Mouse (Mus musculus) urinary bladder, adult 18-20 months (tissue): ENCODE data around the gene Magi1.
A peak's percentile ranks its signal among the peaks of the same experiment; 100 is the strongest.

Source experiments
- DNase-seq, 2 experiments: peaks; one replicate each; pipeline ENCODE4 v3.0.0; 2022; ENCODE audit warnings: low spot score in 2 of 2, mixed read lengths in 2 of 2

The Magi1 gene

DNA sequence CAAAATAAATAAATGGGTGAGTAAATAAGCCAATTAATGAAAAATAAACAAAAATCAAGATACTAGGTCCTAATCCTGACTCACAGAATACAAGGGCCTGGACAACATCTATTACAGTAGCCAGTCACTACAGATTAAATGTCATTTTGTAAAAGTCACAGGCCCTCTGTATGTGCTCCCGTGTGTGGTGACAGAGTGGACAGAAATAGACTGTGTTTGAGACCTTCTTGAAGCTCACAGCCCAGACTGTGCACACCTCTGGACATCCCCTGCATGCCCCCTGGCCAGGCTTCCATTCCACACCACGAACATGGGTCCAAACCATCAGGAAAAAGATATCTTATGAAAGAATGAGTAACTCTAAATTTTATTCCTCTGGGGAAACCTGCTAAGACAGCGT, 300.2 kb downstream of the Magi1 start:
- no peak for DNase-seq

DNA sequence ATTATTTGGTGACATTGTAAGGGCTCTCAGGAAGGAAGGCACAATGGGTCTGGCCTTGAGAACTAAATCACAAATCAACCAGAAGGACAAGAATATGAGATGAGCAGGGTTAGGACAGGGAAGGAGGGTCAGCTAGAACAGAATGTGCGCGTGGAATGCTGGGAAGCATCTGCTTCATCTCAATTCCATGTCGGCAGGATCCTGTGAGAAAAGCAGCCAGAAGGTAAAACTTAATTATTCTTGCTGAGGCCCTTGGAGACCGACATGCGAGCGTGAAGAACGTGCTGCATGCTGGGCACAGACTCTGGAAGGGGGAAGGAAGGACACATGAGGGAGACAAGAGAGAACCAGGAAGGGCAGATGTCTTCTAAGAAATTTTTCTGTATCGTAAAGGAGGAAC, 302.5 kb downstream of the Magi1 start:
- DNase-seq: no peak

DNA sequence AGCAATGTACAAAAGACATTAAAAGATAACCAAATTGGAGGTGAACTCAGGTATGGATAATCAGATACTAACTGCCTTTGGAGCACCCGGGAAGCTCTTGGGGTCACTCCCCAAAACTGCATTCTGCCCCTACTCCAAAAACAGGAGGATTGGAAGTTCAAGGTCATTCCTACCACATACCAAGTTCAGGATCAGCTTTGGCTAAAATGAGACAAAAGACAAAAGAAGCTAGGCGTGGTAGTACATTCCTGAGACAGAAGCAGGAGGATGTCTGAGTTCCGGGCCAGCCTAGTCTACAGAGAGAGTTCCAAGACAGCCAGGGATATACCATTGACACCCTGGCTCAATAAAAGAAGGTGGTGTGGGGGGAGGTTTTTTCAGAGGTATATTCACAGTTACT, 304.5 kb downstream of the Magi1 start:
- DNase-seq: no peak

DNA sequence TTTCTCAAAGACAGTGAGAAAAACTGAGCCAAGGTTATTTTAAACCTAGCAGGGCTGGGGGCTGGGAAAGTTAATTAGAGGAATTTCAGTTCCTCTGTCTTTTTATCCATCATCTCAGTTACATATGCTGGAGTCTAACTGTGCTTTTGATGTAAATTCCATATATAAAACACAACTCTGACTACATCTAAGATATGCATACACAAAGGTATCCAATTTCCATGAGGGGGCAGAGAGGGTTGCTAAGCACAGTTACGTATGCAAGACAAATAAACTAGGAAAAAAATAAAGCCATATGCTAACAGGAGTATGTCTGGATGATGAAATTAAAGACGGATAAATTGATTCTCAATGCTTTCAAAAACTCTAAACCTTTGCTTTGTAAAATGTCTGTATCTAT, 315.0 kb downstream of the Magi1 start:
- DNase-seq: no peak

DNA sequence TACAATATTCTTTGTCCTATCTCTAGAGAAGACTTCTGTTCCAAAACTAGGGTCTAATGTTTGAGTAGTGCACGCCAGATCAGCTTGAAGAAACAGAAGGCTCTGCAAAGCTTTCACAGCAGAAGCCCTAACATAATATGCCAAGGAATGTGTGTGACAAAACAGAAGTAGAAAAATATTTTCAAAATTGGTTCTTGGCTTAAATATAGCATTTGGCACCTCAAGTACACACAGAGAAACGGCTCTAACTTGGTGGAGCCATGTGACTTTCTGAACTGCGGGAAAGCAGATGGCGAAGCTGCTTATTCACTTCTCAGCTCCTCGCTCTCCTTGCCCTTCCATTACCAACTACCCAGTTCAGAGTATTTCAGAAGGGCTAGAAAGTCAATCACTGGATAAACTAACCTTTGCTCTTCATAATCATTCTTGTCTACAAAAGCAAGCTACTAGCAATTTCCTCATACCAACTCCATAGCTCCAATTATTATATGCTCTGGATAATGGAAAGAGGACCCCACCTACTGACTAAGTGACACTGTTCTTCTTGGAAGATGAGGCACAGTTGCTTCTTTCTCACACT, 320.9 kb downstream of the Magi1 start:
- DNase-seq: no peak

DNA sequence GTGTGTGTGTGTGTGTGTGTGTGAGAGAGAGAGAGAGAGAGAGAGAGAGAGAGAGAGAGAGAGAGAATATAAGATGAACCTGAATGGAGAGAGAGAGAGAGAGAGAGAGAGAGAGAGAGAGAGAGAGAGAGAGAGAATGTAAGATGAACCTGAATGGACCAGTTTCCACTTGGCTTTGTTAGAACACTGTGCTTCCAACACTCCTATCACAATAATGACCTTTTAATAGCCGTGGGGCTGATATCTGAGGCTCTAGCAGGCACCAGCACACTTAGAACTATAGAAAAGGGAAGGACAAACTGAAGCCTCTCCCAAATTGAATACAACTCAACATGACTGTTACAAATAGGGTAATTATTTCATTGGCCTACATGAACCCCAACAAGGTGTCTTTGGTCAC, 321.9 kb downstream of the Magi1 start:
- DNase-seq: no peak

DNA sequence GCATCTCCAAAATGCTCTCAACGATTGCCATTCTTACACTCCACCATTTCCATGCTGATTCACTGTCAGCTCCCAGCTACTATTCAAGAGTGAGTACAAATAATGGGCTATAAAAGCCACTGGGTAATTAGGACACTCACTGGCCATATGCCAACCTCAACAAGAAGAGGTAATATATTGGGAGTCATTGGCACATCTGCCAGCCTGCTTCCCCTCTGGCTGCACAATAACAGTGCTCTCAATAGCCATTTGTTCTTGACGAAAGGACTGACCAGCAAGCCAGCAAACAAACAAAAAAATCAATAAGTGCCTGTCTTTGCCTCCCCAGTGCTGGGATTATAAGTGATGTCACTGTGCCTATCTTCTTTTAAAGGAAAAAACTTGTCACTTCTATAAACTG, 326.5 kb downstream of the Magi1 start:
- no peak for DNase-seq

DNA sequence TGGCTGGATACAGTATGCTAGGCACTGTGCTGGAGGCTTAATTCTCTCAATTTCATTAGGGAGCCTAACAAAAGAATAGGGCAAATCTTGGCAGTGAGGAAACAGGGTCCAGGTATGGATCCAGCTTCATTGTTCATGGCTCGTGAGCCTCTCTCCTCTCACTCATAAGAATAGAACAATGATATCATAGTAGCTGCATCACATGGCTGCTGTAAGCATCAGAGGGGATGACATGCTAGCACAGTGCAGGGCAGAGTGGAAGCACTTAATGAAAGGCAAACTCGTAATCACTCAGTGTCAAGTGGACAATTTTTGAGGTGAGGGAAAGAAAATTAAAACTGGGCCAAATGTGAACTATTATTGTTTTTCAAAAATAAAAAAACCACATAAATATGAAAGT, 337.1 kb downstream of the Magi1 start:
- no peak for DNase-seq

DNA sequence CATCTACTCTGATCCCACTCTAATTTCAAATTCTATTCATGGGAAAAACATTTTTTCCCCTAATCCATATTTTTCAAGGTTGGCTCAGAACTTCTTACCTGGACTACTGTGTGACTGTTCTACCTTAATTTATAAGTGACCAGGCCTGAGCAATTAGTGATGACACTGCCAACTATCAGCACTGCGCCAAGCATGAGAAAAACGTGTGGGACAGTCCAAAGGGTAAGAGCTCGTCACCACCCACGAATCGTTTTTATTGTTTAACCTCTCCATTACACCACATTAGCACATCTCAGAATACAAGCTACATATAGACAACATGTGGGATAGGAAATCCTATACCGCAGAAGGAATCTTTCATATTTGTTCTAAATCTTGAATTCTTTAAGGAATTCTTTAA, 347.4 kb downstream of the Magi1 start:
- DNase-seq: no peak

DNA sequence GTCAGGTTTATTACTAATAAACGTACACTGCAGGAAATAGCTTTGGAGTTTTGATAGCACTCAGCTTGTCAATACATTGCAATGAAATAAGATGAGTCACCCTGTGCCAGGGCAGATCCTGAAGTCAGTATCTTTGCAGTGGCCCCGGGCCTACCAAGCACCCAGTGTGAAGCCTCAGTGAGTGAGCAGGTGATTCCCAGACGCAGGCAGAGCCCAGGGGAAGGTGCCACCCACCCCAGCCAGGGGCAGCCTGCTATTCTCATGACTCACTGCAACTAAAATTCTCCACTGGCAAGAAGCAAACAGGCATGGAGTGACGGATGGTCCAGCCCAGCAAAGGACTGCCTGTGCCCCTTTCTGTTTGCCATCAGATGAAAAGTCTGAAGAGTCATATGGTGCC, 347.9 kb downstream of the Magi1 start:
- peak in 1 of 2 experiments; percentile 4 for DNase-seq

DNA sequence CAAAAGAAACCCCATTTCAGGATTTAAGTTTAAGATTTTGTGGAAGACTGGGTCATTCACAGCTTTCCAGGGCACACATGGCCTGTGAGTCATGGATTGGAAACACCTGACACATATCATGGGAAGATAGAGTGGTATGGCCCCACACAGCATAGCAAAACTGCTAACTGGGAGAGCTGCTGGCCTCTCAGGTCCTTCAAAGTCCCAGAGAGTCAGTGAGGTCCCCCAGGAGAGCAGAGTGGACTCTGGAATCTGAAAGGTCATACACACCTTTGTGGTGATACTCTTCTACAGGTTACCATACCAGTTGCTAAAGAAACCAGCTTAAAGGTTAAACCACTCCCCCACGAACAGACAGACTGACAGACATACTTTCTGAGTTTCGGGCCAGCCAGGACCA, 349.0 kb downstream of the Magi1 start:
- no peak for DNase-seq

DNA sequence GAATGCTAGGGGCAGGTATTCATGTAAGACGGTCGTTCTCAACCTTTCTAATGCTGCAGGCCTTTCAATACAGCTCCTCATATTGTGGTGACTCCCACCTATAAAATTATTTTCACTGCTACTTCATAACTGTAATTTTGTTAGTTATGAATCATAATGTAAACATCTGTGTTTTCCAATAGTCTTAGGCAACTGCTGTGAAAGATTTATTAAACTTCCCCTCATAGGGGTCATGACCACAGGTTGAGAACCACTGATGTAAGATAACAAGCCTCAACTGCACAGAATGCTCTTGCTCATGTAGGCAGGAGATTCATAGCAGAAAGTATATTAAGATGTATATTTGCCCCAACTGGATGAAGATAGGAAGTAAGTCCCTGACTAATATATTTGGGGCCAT, 359.1 kb downstream of the Magi1 start:
- DNase-seq: no peak

DNA sequence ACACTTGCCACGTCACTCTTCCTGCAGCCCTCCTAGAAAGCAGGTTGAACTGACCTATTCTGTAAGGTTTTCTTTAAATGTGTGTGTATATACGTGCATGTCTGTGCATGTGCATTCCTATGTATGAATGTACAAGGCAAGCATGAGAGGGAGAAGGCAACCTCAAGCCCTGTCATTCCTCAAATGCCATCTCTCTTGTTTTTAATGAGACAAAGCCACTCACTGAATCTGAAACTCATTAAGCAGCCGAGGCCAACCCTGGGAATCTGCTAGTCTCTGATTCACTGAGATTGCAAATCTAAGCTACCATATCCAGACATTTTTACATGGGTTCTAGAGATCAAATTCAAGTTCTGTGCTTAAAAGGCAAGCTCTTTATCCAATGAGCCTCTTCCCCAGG, 359.7 kb downstream of the Magi1 start:
- DNase-seq: no peak

DNA sequence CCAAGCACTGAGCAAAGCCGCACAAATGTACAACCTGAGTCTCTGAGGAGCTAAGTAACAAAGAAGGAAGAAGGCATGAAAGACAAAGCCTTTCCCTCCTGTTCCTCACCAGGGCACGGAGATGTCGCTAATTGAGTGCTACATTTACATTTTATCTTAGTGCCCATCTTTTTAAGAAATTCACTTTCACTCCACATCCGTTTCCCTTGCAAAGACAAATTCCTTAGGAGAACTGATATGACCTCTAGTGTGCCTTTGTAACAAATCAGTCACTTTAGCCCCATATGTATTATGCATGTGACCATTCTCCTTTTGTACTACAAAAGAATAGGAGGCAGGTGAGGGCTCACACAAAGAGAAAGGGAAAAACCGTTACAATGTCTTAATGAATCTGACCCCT, 360.4 kb downstream of the Magi1 start:
- no peak for DNase-seq

DNA sequence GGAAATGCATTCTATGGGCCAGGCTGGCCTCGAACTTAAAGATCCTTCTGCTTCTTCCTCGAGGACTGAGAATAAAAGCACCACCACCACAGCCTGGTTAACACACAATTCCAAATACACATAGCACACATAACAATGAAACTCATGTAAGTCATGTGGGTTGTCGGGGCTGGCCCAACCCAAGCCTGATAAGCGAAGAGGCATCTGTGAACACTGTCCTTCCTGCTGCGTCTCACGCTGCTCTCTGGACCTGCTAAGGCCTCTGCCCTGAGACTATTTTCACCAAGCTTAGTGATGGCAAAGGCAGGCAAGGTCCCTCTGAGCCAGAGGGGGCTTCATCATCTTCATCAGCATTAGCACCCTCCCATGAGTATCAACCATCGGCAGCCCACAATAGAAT, 360.8 kb downstream of the Magi1 start:
- DNase-seq: no peak

DNA sequence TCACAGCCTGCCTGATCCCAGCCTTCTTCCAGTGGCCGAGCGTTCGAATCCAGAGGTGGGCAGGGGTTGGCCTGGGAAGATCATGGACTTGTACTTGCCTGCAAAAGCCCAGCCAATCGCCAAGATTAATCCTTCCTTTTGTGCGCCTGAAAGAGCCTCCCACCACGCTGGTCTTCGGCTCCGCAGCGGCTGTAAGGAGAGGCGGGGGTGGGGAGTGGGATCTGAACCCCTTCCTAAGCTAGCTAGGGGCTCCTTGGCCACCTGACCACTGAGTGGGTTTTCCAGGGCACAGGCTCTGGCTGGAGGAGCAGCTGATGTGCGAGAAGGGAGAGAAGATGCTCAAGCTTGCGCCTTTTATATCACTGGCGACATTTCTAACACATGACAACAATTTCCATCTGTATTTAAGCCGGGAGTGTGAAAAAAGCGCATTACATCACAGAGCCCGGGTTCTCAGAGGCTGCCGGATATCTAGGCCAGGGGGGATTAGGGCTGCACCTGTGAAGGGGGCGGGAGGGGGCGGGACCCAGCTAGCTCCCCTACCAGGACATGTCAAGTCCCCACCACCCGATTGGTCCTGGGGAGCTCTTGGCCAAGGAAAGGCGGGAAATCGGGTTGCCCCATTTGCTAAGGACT, 370.4 kb downstream of the Magi1 start:
- no peak for DNase-seq

DNA sequence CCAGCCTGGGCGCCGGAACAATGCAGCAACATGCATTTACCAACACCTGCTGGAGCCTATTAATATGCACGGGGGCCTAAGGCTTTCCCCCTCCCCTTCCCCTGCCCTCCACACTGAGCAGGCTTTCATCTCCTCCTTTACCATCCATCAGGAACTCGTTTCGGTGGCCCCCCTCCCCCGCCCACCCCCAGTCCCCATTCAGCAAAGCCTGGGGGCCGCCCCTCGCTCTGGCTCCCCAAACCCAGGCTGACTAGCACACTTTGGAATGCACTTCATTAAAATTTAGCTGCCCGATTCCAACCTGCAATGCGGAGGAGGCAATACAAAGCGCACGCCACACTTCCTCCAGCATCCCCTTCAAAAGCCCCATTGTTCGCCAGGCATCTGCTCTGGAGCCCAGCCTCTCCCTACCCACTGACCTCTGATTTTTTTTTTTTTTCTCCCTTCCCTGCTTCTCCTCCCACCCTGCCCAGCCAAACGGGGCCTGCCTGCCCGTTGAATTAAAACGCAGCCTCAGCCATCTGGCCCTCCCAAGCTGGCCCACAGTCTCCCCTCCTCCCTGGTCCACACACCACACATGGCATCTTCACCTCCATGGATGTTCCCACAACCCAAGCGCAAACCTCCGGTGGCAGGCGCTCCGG, 371.0 kb downstream of the Magi1 start:
- no peak for DNase-seq

DNA sequence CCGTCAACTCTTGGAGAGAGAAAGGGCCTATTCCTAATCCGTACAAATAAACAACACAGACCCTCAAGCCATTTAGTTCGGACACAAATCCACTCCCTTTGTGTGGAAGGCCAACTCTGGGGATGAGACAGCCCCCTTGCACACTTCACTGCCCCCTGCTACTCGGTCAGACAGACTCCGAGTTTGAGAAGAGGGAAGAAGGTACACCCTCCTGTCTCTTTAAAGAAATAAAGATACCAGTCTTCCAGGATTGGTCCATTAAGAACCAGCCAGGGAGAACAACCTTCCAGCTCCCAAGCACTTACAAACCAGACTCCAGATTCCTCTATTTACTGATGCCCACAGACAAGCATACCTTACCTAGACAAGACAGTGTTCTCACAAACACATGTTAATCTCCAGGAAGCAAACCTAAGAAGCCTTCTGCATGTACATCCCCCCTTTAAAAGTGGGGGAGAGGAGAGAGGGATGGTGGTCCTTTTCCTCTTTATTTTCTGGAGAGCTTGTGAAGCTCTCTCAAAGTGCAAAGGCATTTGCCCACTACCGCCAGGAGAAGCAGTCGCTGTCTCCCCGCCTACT, 371.6 kb downstream of the Magi1 start:
- DNase-seq: no peak

DNA sequence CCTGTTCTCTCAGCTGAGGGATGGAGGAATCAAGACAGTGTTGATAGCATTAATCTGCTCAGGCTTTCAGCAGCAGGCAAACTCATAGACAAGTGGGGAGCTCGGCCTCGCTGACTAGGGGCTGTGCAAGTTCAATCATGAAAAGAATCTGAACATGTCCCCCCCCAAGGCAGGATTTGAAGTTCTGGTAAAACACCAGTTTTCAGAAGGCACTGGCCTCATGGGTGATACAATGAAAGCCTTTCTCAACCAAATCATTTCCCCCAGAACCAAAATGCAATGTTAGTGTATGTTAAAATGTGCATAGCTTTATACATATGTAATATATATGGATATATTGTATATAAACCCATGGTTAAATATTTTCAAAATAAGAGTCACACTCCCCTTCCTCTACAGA, 372.3 kb downstream of the Magi1 start:
- no peak for DNase-seq

DNA sequence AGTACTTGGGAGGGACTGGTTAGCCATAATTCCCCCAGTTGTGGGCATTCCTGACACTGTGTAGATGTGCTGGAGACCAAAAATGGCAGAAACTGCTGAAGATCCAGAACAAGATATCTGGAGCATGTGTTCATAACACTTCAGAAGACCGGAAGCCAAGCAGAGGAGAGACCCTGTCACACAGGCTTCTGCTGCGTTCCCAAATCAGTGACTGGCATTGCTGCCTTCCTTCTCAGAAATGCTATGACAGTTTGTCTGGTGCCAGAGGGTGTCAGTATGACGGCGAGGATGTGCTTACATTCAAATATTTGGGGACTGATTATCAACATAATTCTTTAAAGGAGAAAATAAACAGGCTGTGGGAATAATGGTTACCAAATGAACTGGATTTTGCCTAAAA, 373.7 kb downstream of the Magi1 start:
- DNase-seq: no peak

DNA sequence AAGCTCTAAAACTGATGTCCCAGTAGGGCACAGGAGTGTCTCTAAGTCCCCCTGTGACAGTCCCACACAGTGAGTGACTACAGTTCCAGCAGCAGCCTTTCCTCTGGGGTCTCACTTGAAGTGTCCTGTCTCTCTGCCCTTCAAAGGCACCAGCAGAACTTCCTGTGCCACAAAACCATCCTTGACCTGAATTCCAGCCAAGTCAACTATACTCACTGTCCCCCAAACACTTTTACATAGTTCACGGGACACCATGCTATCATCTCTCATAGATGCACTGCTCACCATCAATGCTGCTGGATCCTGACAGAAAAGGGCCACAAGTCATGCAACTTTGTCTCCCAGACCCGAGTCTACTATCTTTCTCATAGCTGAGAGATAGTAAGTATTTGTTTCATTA, 378.7 kb downstream of the Magi1 start:
- DNase-seq: no peak

DNA sequence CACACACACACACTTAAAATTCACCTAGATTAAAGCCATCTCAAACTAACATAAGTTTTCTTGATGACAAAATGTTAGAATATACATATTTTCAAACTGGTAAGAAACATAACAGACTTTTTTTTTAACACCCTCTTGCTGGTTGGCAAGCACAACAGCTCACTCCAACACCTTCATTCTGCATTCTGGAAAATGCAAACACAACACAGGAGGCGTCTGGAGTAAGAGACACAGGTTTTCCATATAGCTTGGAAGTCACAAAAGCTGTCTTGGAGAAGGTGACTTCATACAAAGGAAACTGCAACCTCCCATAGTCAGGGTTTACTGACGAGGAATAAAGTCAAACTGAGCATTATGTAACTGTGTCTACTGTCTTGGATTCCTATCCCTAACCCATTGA, 381.5 kb downstream of the Magi1 start:
- no peak for DNase-seq

DNA sequence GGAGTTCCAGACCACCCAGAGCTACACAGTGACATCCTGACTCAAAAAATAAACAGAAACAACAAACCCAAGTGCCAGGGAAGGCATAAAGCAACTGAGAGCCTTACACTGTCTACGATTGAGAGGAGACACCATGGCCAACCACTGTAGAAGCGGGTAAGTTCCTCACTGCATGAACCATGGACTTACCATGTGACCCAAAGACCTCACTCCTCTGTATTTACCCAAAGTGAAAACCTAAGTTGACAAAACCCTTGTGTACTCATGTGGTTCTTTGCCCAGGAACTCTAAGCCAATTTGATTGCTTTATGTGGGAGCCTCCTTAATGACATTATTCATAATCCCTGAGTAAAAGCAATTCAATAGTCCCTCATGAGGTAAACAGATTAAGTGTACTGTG, 382.3 kb downstream of the Magi1 start:
- DNase-seq: no peak
